Mouse (Mus musculus): ENCODE measurements at regions not wholly inside any gene's neighbourhood (a gene's known extent, or its start where the extent isn't known, plus 50 kb on each side); places are given as distances from the start of the nearest gene placed in this dataset.

- H3K4me2 ChIP-seq (ENCODE audit: insufficient read depth, low read depth, poor library complexity, severe bottlenecking): no peak overlapping the region
Measured at GRCm38 (mm10) chr4:87461181-87461912, 231.1 kb upstream of the Slc24a2 start.

GRCm38 (mm10) chr4:87455863-87456578 lies 225.7 kb upstream of the Slc24a2 start:
- dilution Hi-C loops (cut with MboI; ENCODE audit: extremely low pct_ligation_motif_present, extremely low pct_unique_long_range_greater_than_20kb, low sequenced_read_pairs): no loop called here
- in situ Hi-C loops (cut with MboI; ENCODE audit: low pct_ligation_motif_present, low pct_unique_long_range_greater_than_20kb, low sequenced_read_pairs): no loop called here
- Histone ChIP-seq H3K9ac (ENCODE audit: insufficient read depth, low read depth) (no peak overlapping the region), H3K27me3 (replicated peaks) (no peaks in the 10 kb centered on the region), H3K4me3 (replicated peaks in 1 of 3; ENCODE audit: low read depth in 2 of 3, low read length in 2 of 3, poor library complexity in 1 of 3) (no peak overlapping the region), H3K9me3 (replicated peaks; ENCODE audit: low read length) (no peaks in the 10 kb centered on the region), H3K36me3 (replicated peaks in 1 of 2; ENCODE audit: control insufficient read depth in 1 of 2, insufficient read depth in 1 of 2, low read length in 1 of 2) (no peaks in the 10 kb centered on the region), H3K27ac (ENCODE audit: insufficient read depth, low read depth) (no peak overlapping the region), H3K4me1 (ENCODE audit: control insufficient read depth in 1 of 2, insufficient read depth in 2 of 2) (peaks cover 0 to 20% of the 10 kb centered on the region in 2 experiments; a peak in 2 of 4 replicates), H3K79me2 (replicated peaks; ENCODE audit: control insufficient read depth, extremely low read depth, insufficient read depth, poor library complexity, severe bottlenecking) (no peaks in the 10 kb centered on the region), H3K4me2 (ENCODE audit: insufficient read depth, low read depth, poor library complexity, severe bottlenecking) (no peak overlapping the region)
- DNase-seq (ENCODE audit: extremely low read depth): peak; percentile 71
- no peak for TF ChIP-seq JUN (IDR thresholded peaks at IDR 0.05; ENCODE audit: insufficient read depth, low read depth, low read length)
- TF ChIP-seq NELFE (IDR thresholded peaks at IDR 0.05; ENCODE audit: low read depth, low read length): no peak
- no peak for TF ChIP-seq USF1 (IDR thresholded peaks at IDR 0.05; ENCODE audit: low read depth, low read length)
- TF ChIP-seq POLR2AphosphoS2 (IDR thresholded peaks at IDR 0.05; ENCODE audit: low read depth, low read length): no peak
- no peak for TF ChIP-seq USF2 (conservative IDR thresholded peaks at IDR 0.05; ENCODE audit: low read depth, low read length)
- no peak for TF ChIP-seq KAT2A (IDR thresholded peaks at IDR 0.05; ENCODE audit: insufficient replicate concordance, low read length)
- no peak for TF ChIP-seq SMC3 (IDR thresholded peaks at IDR 0.05; ENCODE audit: low read depth, low read length)
- TF ChIP-seq CTCF (conservative IDR thresholded peaks at IDR 0.05 in 1 of 2, IDR thresholded peaks at IDR 0.05 in 1 of 2; ENCODE audit: low read depth in 2 of 2, low read length in 2 of 2): no peak
- no peak for TF ChIP-seq MAX (IDR thresholded peaks at IDR 0.05; ENCODE audit: low read length)
- TF ChIP-seq ZNF384 (IDR thresholded peaks at IDR 0.05; ENCODE audit: low read depth, low read length): no peak
- TF ChIP-seq HCFC1 (IDR thresholded peaks at IDR 0.05; ENCODE audit: low read depth, low read length): no peak

More at GRCm38 (mm10) chr4:87461181-87461912, 231.1 kb upstream of the Slc24a2 start:
- Histone ChIP-seq H3K9me3 (replicated peaks; ENCODE audit: low read length) (no peaks in the 10 kb centered on the region), H3K79me2 (replicated peaks; ENCODE audit: control insufficient read depth, extremely low read depth, insufficient read depth, poor library complexity, severe bottlenecking) (no peaks in the 10 kb centered on the region), H3K9ac (ENCODE audit: insufficient read depth, low read depth) (no peak overlapping the region), H3K36me3 (replicated peaks in 1 of 2; ENCODE audit: control insufficient read depth in 1 of 2, insufficient read depth in 1 of 2, low read length in 1 of 2) (no peaks in the 10 kb centered on the region), H3K4me1 (ENCODE audit: control insufficient read depth in 1 of 2, insufficient read depth in 2 of 2) (peaks cover 0 to 27% of the 10 kb centered on the region in 2 experiments; a peak in 2 of 4 replicates), H3K4me3 (replicated peaks in 1 of 3; ENCODE audit: low read depth in 2 of 3, low read length in 2 of 3, poor library complexity in 1 of 3) (no peak overlapping the region), H3K27me3 (replicated peaks) (no peaks in the 10 kb centered on the region), H3K27ac (ENCODE audit: insufficient read depth, low read depth) (no peak overlapping the region)
- peak; percentile 21 for DNase-seq (ENCODE audit: extremely low read depth)
- in situ Hi-C loops (cut with MboI; ENCODE audit: low pct_ligation_motif_present, low pct_unique_long_range_greater_than_20kb, low sequenced_read_pairs) (no loop called here), dilution Hi-C loops (cut with MboI; ENCODE audit: extremely low pct_ligation_motif_present, extremely low pct_unique_long_range_greater_than_20kb, low sequenced_read_pairs) (no loop called here)
- TF ChIP-seq MAFK (IDR thresholded peaks at IDR 0.05; ENCODE audit: insufficient replicate concordance, low read length): no peak
- no peak for TF ChIP-seq SMC3 (IDR thresholded peaks at IDR 0.05; ENCODE audit: low read depth, low read length)
- TF ChIP-seq ELF1 (IDR thresholded peaks at IDR 0.05; ENCODE audit: low read depth, low read length): no peak
- no peak for TF ChIP-seq USF1 (IDR thresholded peaks at IDR 0.05; ENCODE audit: low read depth, low read length)
- TF ChIP-seq ZKSCAN1 (IDR thresholded peaks at IDR 0.05; ENCODE audit: borderline replicate concordance, low read depth, low read length): no peak
